ENCODE assay signal across 14 mouse cellular contexts in the genomic region with DNA sequence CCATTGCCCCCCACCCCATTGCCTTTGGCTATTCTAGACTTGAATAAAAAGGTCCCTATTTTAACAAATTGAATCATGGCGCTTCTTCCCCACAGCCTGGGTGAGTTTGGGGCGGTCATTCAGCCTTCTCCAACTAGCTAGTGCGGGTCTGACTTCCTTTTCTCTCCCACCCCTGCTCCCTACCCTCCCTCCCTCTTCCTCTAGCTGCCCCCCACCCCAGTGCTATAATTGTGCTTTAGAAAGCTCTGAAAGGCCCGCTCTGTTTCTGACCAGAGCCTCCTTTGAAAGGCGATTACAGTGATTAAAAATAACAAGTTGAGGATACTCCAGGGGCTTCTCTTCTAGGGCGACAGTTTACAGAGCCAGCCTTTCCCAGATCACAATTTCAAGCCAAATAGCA. TPM values are rescaled to one million over a fixed set of nuclear protein-coding genes. Genes with fewer than 3 reads are reported as not detected.
DNase-seq lines count a peak whose midpoint lies in the region; ATAC-seq and TF ChIP-seq lines count a peak whose summit lies in the region.
"Had no signal": no experiment of that assay in that cellular context is flagged by ENCODE, and none has a peak within 500 bp of the region (broad histone marks: within the 10 kb centered on the region; RNA-seq: fewer than 3 reads in every experiment).

No protein-coding gene starts in this region.

- peak overlapping the region; percentile 14; the same call in 1 of the 2 replicates for H3K4me3 ChIP-seq in heart, embryonic 13.5 days
- no peak overlapping the region for H3K4me3 ChIP-seq in heart, adult 2 months
- H3K4me3 ChIP-seq in embryonic facial prominence, embryonic 11.5 days (ENCODE audit: low read depth, low read length), result no peak overlapping the region
- no peak overlapping the region for H3K4me3 ChIP-seq in hindbrain, embryonic 12.5 days
- no peak overlapping the region for H3K4me3 ChIP-seq in neural tube, embryonic 12.5 days
- no peak overlapping the region for H3K4me3 ChIP-seq in liver, embryonic 12.5 days
- no peak overlapping the region for H3K4me3 ChIP-seq in lung, adult 2 months (replicated peaks; ENCODE audit: extremely low read depth, low read depth, low read length)
- no peak overlapping the region for H3K4me3 ChIP-seq in left cerebral cortex, adult 2 months
- H3K4me3 ChIP-seq: limb, embryonic 15.5 days had no signal

- no peak for DNase-seq in heart, adult 2 months
- DNase-seq in embryonic facial prominence, embryonic 11.5 days (ENCODE audit: low spot score), result peak; percentile 58
- no peak for DNase-seq in lung, adult 2 months
- no peak for DNase-seq in left cerebral cortex, adult 2 months (ENCODE audit: extremely low spot score in 1 of 2, low spot score in 2 of 2)
- DNase-seq: cerebellum, adult 11-12 months; gastrocnemius, postnatal 25 days; kidney, adult 11 months; lung, postnatal 4 days had no signal

- TF ChIP-seq CTCF in heart, adult 2 months (IDR thresholded peaks at IDR 0.05), result no peak
- TF ChIP-seq CTCF in lung, adult 2 months (IDR thresholded peaks at IDR 0.05; ENCODE audit: insufficient read depth, low read length), result no peak
- TF ChIP-seq CTCF in left cerebral cortex, adult 2 months (IDR thresholded peaks at IDR 0.05), result no peak

- ATAC-seq in heart, embryonic 13.5 days (ENCODE audit: extremely low read depth, insufficient number of reproducible peaks, low FRiP score, low TSS enrichment), result no peak
- ATAC-seq in embryonic facial prominence, embryonic 11.5 days (replicated peaks; ENCODE audit: insufficient number of reproducible peaks, low FRiP score, low TSS enrichment, low read depth), result no peak
- no peak for ATAC-seq in hindbrain, embryonic 12.5 days (ENCODE audit: low FRiP score)
- ATAC-seq in neural tube, embryonic 12.5 days (ENCODE audit: low FRiP score, low read depth), result no peak
- ATAC-seq in liver, embryonic 12.5 days, result no peak

- WGBS in heart, embryonic 13.5 days, result 15% methylated on average over 6 of the region's 6 CpGs
- 51% methylated on average over 6 of the region's 6 CpGs for WGBS in heart, adult 2 months
- 6% methylated on average over 6 of the region's 6 CpGs for whole genome bisulfite sequencing in embryonic facial prominence, embryonic 11.5 days
- 13% methylated on average over 6 of the region's 6 CpGs for WGBS in hindbrain, embryonic 12.5 days
- 7% methylated on average over 6 of the region's 6 CpGs for WGBS in neural tube, embryonic 12.5 days
- WGBS in liver, embryonic 12.5 days (ENCODE audit: insufficient replicate concordance), result 16% methylated on average over 6 of the region's 6 CpGs
- 53% methylated on average over 6 of the region's 6 CpGs for WGBS in lung, adult 2 months

- peaks cover 20% of the 10 kb centered on the region for H3K36me3 ChIP-seq in heart, embryonic 13.5 days
- H3K36me3 ChIP-seq in heart, adult 2 months (ENCODE audit: control insufficient read depth, insufficient read depth, low read length), result no peaks in the 10 kb centered on the region
- H3K36me3 ChIP-seq in embryonic facial prominence, embryonic 11.5 days (replicated peaks; ENCODE audit: control insufficient read depth, insufficient read depth, low read depth, low read length), result no peaks in the 10 kb centered on the region
- no peaks in the 10 kb centered on the region for H3K36me3 ChIP-seq in hindbrain, embryonic 12.5 days
- no peaks in the 10 kb centered on the region for H3K36me3 ChIP-seq in neural tube, embryonic 12.5 days
- no peaks in the 10 kb centered on the region for H3K36me3 ChIP-seq in liver, embryonic 12.5 days
- H3K36me3 ChIP-seq: limb, embryonic 15.5 days had no signal

- H3K9me3 ChIP-seq in heart, embryonic 13.5 days, result no peaks in the 10 kb centered on the region
- H3K9me3 ChIP-seq in embryonic facial prominence, embryonic 11.5 days (replicated peaks; ENCODE audit: control insufficient read depth, low read length), result no peaks in the 10 kb centered on the region
- no peaks in the 10 kb centered on the region for H3K9me3 ChIP-seq in hindbrain, embryonic 12.5 days (replicated peaks)
- no peaks in the 10 kb centered on the region for H3K9me3 ChIP-seq in neural tube, embryonic 12.5 days
- H3K9me3 ChIP-seq in liver, embryonic 12.5 days (replicated peaks), result no peaks in the 10 kb centered on the region
- H3K9me3 ChIP-seq: limb, embryonic 15.5 days had no signal

- peaks cover 50% of the 10 kb centered on the region for H3K4me1 ChIP-seq in heart, embryonic 13.5 days
- peaks cover 5% of the 10 kb centered on the region for H3K4me1 ChIP-seq in heart, adult 2 months (ENCODE audit: control insufficient read depth, insufficient read depth, low read length)
- H3K4me1 ChIP-seq in embryonic facial prominence, embryonic 11.5 days (ENCODE audit: control insufficient read depth, insufficient read depth, low read length), result no peaks in the 10 kb centered on the region
- H3K4me1 ChIP-seq in hindbrain, embryonic 12.5 days, result peaks cover 27% of the 10 kb centered on the region
- peaks cover 18% of the 10 kb centered on the region; the same call in 1 of the 2 replicates for H3K4me1 ChIP-seq in neural tube, embryonic 12.5 days
- H3K4me1 ChIP-seq in liver, embryonic 12.5 days, result no peaks in the 10 kb centered on the region
- H3K4me1 ChIP-seq in lung, adult 2 months (ENCODE audit: control insufficient read depth, insufficient read depth, low read length), result no peaks in the 10 kb centered on the region

- peak overlapping the region; percentile 54 for H3K9ac ChIP-seq in heart, embryonic 13.5 days
- H3K9ac ChIP-seq in heart, adult 2 months (ENCODE audit: low read depth, low read length), result no peak overlapping the region
- no peak overlapping the region for H3K9ac ChIP-seq in embryonic facial prominence, embryonic 11.5 days (replicated peaks; ENCODE audit: low read length)
- no peak overlapping the region for H3K9ac ChIP-seq in hindbrain, embryonic 12.5 days
- H3K9ac ChIP-seq in neural tube, embryonic 12.5 days, result no peak overlapping the region
- H3K9ac ChIP-seq in liver, embryonic 12.5 days, result no peak overlapping the region
- H3K9ac ChIP-seq: limb, embryonic 15.5 days had no signal

- TF ChIP-seq POLR2A in heart, adult 2 months (IDR thresholded peaks at IDR 0.05; ENCODE audit: insufficient read depth, low read depth, low read length), result no peak
- TF ChIP-seq POLR2A in lung, adult 2 months (IDR thresholded peaks at IDR 0.05; ENCODE audit: borderline replicate concordance, extremely low read depth, low read depth, low read length), result no peak

- H3K4me2 ChIP-seq in heart, embryonic 13.5 days, result peak overlapping the region; percentile 97
- no peak overlapping the region for H3K4me2 ChIP-seq in embryonic facial prominence, embryonic 11.5 days (ENCODE audit: low read depth, low read length)
- peak overlapping the region; percentile 15 for H3K4me2 ChIP-seq in hindbrain, embryonic 12.5 days (replicated peaks)
- H3K4me2 ChIP-seq in neural tube, embryonic 12.5 days (replicated peaks), result peak overlapping the region; percentile 95
- no peak overlapping the region for H3K4me2 ChIP-seq in liver, embryonic 12.5 days
- H3K4me2 ChIP-seq: limb, embryonic 15.5 days had no signal

- peak overlapping the region; percentile 81 for H3K27ac ChIP-seq in heart, embryonic 13.5 days (replicated peaks)
- no peak overlapping the region for H3K27ac ChIP-seq in heart, adult 2 months
- H3K27ac ChIP-seq in embryonic facial prominence, embryonic 11.5 days (replicated peaks; ENCODE audit: low read depth, low read length), result no peak overlapping the region
- H3K27ac ChIP-seq in hindbrain, embryonic 12.5 days, result no peak overlapping the region
- H3K27ac ChIP-seq in neural tube, embryonic 12.5 days, result no peak overlapping the region
- H3K27ac ChIP-seq in liver, embryonic 12.5 days, result no peak overlapping the region
- no peak overlapping the region for H3K27ac ChIP-seq in left cerebral cortex, adult 2 months
- H3K27ac ChIP-seq: limb, embryonic 15.5 days had no signal

- intact Hi-C loops in heart, adult 2 months (cut with DNase I), result loop anchor here (5.0 to 10.0 kb wide), 3 partner anchors 154 to 446 kb away; no protein-coding TSS in a partner anchor
- intact Hi-C loops in left cerebral cortex, adult 2 months (cut with DNase I), result loop anchor here (5.0 to 10.0 kb wide), 2 partner anchors 148 to 394 kb away; no protein-coding TSS in a partner anchor

- no peak for TF ChIP-seq EP300 in heart, adult 2 months (IDR thresholded peaks at IDR 0.05; ENCODE audit: insufficient read depth, low read depth, low read length)

- no peaks in the 10 kb centered on the region for H3K79me2 ChIP-seq in heart, adult 2 months (replicated peaks; ENCODE audit: control insufficient read depth, insufficient read depth, low read length)

- H3K27me3 ChIP-seq in heart, embryonic 13.5 days (replicated peaks), result no peaks in the 10 kb centered on the region
- H3K27me3 ChIP-seq in heart, adult 2 months (ENCODE audit: control insufficient read depth, insufficient read depth, low read length), result peaks cover 3% of the 10 kb centered on the region; the same call in 1 of the 2 replicates
- peaks cover 13% of the 10 kb centered on the region for H3K27me3 ChIP-seq in embryonic facial prominence, embryonic 11.5 days (ENCODE audit: control insufficient read depth, insufficient read depth, low read length)
- H3K27me3 ChIP-seq in hindbrain, embryonic 12.5 days, result peaks cover 51% of the 10 kb centered on the region
- H3K27me3 ChIP-seq in neural tube, embryonic 12.5 days (replicated peaks), result peaks cover 40% of the 10 kb centered on the region
- H3K27me3 ChIP-seq in liver, embryonic 12.5 days (replicated peaks), result peaks cover 58% of the 10 kb centered on the region

RNA-seq across cellular contexts. Expression of a gene that starts 3.5 kb away (rescaled TPM):
- polyA plus RNA-seq in heart, embryonic 13.5 days (2015; fragmentation: Nextera tagmentation; extraction: Ambion mirVana), result 71.5 and 72.9 TPM in 2 replicates
- total RNA-seq in heart, adult 2 months (2021), result 10 to 100 TPM; 11.5 to 11.8 TPM
- polyA plus RNA-seq in heart, adult 2 months (2012; rRNA removed), result 8.3 and 10.4 TPM in 2 replicates
- polyA plus RNA-seq in embryonic facial prominence, embryonic 11.5 days (2014; fragmentation: Nextera tagmentation; extraction: Ambion mirVana), result 25.1 and 27.0 TPM in 2 replicates
- 107 and 150 TPM in 2 replicates for polyA plus RNA-seq in hindbrain, embryonic 12.5 days (2016; fragmentation: Nextera tagmentation; extraction: Ambion mirVana)
- polyA plus RNA-seq in neural tube, embryonic 12.5 days (2016; fragmentation: Nextera tagmentation; extraction: Ambion mirVana), result 85.9 and 86.4 TPM in 2 replicates
- 1.8 and 1.9 TPM in 2 replicates for polyA plus RNA-seq in liver, embryonic 12.5 days (2016; fragmentation: Nextera tagmentation; extraction: Ambion mirVana)
- polyA plus RNA-seq in lung, adult 2 months (2012; rRNA removed), result 70.0 and 86.6 TPM in 2 replicates
- total RNA-seq in left cerebral cortex, adult 2 months (2021), result 10 to 100 TPM; 36.9 to 37.1 TPM
- total RNA-seq: MEL had no signal

Comparison
In these comparisons a context has a peak if more than half of its experiments do, and no peak if none do; other contexts are left out.
1. H3K4me2 ChIP-seq: peak in heart, embryonic 13.5 days (single experiment), hindbrain, embryonic 12.5 days (single experiment) and neural tube, embryonic 12.5 days (single experiment); none in embryonic facial prominence, embryonic 11.5 days (single experiment) and liver, embryonic 12.5 days (single experiment).